Mouse (Mus musculus) spleen, adult 18-20 months (tissue): Measurements from ENCODE around the gene Cd276.

Experiments
- DNase-seq, 2 experiments: peaks; one replicate each; pipeline ENCODE4 v3.0.0; 2022; ENCODE audit warnings: mixed read lengths in 2 of 2

Gene Cd276

GRCm38 (mm10) chr9:58550928-58551327 lies 4.3 kb downstream of the Cd276 start:
- DNase-seq, result no peak

GRCm38 (mm10) chr9:58549694-58550093 lies 5.5 kb downstream of the Cd276 start:
- no peak for DNase-seq

- no peak for DNase-seq
Measured at GRCm38 (mm10) chr9:58548897-58549296, 6.3 kb downstream of the Cd276 start.

- DNase-seq, result no peak
Measured at GRCm38 (mm10) chr9:58546630-58547360, 8.4 kb downstream of the Cd276 start.

GRCm38 (mm10) chr9:58545428-58545827 lies 9.8 kb downstream of the Cd276 start:
- no peak for DNase-seq

- DNase-seq, result no peak
Measured at GRCm38 (mm10) chr9:58544879-58545324, 10.3 kb downstream of the Cd276 start.

- DNase-seq, result peak; percentile 41 to 44
Measured at GRCm38 (mm10) chr9:58541895-58542338, 13.3 kb downstream of the Cd276 start.

- peak in 1 of 2 experiments; percentile 46 for DNase-seq
Measured at GRCm38 (mm10) chr9:58539886-58540285, 15.4 kb downstream of the Cd276 start.

GRCm38 (mm10) chr9:58537774-58538173 lies 17.5 kb downstream of the Cd276 start:
- no peak for DNase-seq

GRCm38 (mm10) chr9:58535447-58536134 lies 19.6 kb downstream of the Cd276 start:
- peak; percentile 31 to 46 for DNase-seq

- peak in 1 of 2 experiments; percentile 39 for DNase-seq
Measured at GRCm38 (mm10) chr9:58534766-58535165, 20.5 kb downstream of the Cd276 start.

- DNase-seq, result no peak
Measured at GRCm38 (mm10) chr9:58533322-58533721, 21.9 kb downstream of the Cd276 start.

- no peak for DNase-seq
Measured at GRCm38 (mm10) chr9:58532236-58532635, 23.0 kb downstream of the Cd276 start.

- DNase-seq, result no peak
Measured at GRCm38 (mm10) chr9:58530407-58530806, 24.8 kb downstream of the Cd276 start.

- DNase-seq, result no peak
Measured at GRCm38 (mm10) chr9:58527841-58528240, 27.4 kb downstream of the Cd276 start.

GRCm38 (mm10) chr9:58525108-58525507 lies 30.1 kb downstream of the Cd276 start:
- DNase-seq, result no peak

- DNase-seq, result no peak
Measured at GRCm38 (mm10) chr9:58521883-58522423, 33.3 kb downstream of the Cd276 start.

GRCm38 (mm10) chr9:58520816-58521581 lies 34.2 kb downstream of the Cd276 start:
- no peak for DNase-seq

- DNase-seq, result no peak
Measured at GRCm38 (mm10) chr9:58519953-58520352, 35.3 kb downstream of the Cd276 start.

GRCm38 (mm10) chr9:58517866-58518750 lies 37.1 kb downstream of the Cd276 start:
- DNase-seq, result no peak

GRCm38 (mm10) chr9:58516480-58516879 lies 38.8 kb downstream of the Cd276 start:
- DNase-seq, result no peak

GRCm38 (mm10) chr9:58513749-58514148 lies 41.5 kb downstream of the Cd276 start:
- DNase-seq, result no peak
